Mouse (Mus musculus) E14TG2a.4 (cell line): ENCODE measurements at regions not wholly inside any gene's neighbourhood (a gene's known extent, or its start where the extent isn't known, plus 50 kb on each side); places are given as distances from the start of the nearest gene placed in this dataset.

Source experiments
- CTCF ChIP-seq: conservative IDR thresholded peaks from 2 replicates; pipeline ENCODE4 v1.5.1; 2014; ENCODE audit warnings: low read length
- NANOG ChIP-seq: IDR thresholded peaks from 2 replicates; pipeline ENCODE4 v1.6.1; 2014; ENCODE audit warnings: borderline replicate concordance, low read length, mixed read lengths

- TF ChIP-seq CTCF, result no peak
- TF ChIP-seq NANOG, result no peak
Observed at GRCm38 (mm10) chr3:19000179-19000578, 628.3 kb downstream of the 1700064H15Rik start.
